Mouse (Mus musculus): ENCODE data around the gene 4931429L15Rik.

4931429L15Rik gene

DNA sequence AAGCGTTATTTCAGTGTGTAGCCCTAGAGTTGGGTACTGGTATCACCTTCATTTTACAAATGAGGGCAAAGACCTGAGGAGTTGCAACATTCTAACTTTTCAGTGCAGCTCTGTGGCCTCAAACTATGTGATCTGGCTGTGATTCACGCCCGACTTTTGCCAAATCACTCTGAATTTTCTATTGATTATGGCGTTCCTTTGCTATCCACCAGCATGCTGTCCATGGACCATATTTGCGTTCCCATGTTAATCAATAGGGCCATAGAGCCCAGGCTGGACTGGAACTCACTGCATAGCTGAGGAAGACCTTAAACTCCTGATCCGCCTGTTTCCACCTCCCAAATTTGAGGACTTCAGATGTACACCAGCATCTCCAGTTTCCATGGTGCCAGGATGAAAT lies 60.7 kb downstream of the 4931429L15Rik start:
- DNase-seq (ENCODE audit: low spot score in 2 of 2), result no peak

- no peak for DNase-seq (ENCODE audit: low spot score in 2 of 2)
Observed at GRCm38 (mm10) chr9:46257546-46257945, 62.2 kb downstream of the 4931429L15Rik start.

DNA sequence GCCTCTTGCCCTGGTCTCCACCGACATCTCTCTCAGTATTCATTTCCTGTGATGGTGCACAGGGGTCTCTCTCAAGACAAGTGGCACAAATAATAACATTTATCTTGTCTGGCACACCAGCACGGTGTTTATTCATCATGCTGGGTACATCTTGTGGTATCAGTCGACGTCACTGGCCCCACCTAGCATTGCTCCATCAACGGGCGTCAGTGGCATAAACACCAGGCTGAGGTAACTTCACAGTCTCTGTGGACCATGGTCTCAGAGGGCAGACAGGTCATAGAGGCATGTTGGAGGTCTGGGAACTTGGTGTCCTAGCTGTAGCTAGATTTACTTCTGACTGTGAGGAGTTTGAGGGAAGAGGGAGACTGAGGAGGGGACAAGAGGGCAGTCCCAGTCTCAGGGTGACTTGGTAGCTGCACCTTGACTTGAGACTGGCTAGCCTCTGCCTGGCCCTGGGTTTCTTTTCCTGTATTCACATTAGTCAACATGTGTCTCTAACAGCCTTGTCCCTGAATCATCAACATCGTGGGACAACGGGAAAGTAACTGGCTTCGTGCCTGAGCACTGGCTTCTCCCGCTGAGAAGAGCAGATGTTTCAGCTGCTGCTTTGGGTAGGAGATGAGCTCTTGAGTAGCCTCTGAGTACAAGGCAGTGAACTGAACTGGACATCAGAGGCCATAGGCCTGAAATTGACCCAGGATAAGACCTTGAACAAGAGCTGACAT lies 63.0 kb downstream of the 4931429L15Rik start:
- no peak for DNase-seq (ENCODE audit: low spot score in 2 of 2)

DNA sequence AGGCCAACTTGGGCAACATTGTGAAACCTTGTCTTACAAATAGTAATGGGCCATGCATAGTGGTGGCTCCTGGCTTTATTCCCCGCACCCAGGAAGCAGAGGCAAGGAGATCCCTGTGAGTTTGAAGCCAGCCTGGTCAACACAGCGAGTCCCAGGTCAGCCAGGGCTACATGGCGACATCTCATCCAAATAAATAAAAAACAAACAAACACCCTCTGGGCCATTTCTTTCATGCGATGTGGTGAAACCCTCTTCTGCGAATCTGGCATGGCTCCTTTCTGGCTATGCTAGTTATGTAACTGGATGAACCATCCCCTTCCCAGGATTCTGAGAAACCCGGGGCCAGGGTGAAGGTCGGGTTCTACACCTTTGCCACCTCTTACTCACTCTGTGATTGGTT lies 63.6 kb downstream of the 4931429L15Rik start:
- DNase-seq (ENCODE audit: low spot score in 2 of 2), result no peak
